Mouse (Mus musculus) forebrain, embryonic 15.5 days (tissue): Measurements from ENCODE around the gene Il1rap. TPM values are rescaled to one million over a fixed set of nuclear protein-coding genes. Genes with fewer than 3 reads are reported as not detected.

ENCODE experiments used
- ATAC-seq: fragments of 200-750 bp; cut with Nextera tagmentation; replicated peaks from 2 replicates; pipeline ENCODE4 v1.8.0; 2017; ENCODE audit warnings: mild to moderate bottlenecking, moderate TSS enrichment, moderate library complexity
- H3K27ac ChIP-seq: fragments of 300-500 bp; sonication (generic); replicated peaks from 2 replicates; pipeline ENCODE4 v1.5.1; 2015; ENCODE audit warnings: mild to moderate bottlenecking, inconsistent platforms
- H3K27me3 ChIP-seq: fragments of 300-500 bp; sonication (generic); 2 replicates; pipeline ENCODE4 v1.6.1; 2015; ENCODE audit warnings: inconsistent platforms
- H3K36me3 ChIP-seq: fragments of 300-500 bp; sonication (generic); 2 replicates; pipeline ENCODE4 v1.6.1; 2015; ENCODE audit warnings: mild to moderate bottlenecking, inconsistent platforms
- H3K4me1 ChIP-seq: fragments of 300-500 bp; sonication (generic); 2 replicates; pipeline ENCODE4 v1.6.1; 2015; ENCODE audit warnings: inconsistent platforms
- H3K4me2 ChIP-seq: fragments of 300-500 bp; sonication (generic); replicated peaks from 2 replicates; pipeline ENCODE4 v1.6.1; 2015; ENCODE audit warnings: mild to moderate bottlenecking, inconsistent platforms
- H3K4me3 ChIP-seq: fragments of 300-500 bp; sonication (generic); 2 replicates; pipeline ENCODE4 v1.5.1; 2015; ENCODE audit warnings: mild to moderate bottlenecking, inconsistent platforms
- H3K9ac ChIP-seq: fragments of 300-500 bp; sonication (generic); replicated peaks from 2 replicates; pipeline ENCODE4 v1.6.1; 2015; ENCODE audit warnings: mild to moderate bottlenecking, inconsistent platforms
- H3K9me3 ChIP-seq: fragments of 300-500 bp; sonication (generic); 2 replicates; pipeline ENCODE4 v1.6.1; 2016; ENCODE audit warnings: inconsistent platforms
- WGBS: fragments of 180-500 bp; shearing (Covaris S2); methylation state at CpG from one replicate; pipeline ENCODE4 v1.1.7; 2015; ENCODE audit warnings: mixed read lengths; 5-methylcytosine and 5-hydroxymethylcytosine counted together
- polyA plus RNA-seq: library from polyadenylated mRNA; unstranded; fragments of >200 nt; fragmentation: Nextera tagmentation; extraction: Ambion mirVana; gene quantifications from 2 replicates; pipeline ENCODE4 v1.2.1, GENCODE M21; 2015

The Il1rap gene
- 4.2 and 5.3 TPM in 2 replicates for polyA plus RNA-seq

DNA sequence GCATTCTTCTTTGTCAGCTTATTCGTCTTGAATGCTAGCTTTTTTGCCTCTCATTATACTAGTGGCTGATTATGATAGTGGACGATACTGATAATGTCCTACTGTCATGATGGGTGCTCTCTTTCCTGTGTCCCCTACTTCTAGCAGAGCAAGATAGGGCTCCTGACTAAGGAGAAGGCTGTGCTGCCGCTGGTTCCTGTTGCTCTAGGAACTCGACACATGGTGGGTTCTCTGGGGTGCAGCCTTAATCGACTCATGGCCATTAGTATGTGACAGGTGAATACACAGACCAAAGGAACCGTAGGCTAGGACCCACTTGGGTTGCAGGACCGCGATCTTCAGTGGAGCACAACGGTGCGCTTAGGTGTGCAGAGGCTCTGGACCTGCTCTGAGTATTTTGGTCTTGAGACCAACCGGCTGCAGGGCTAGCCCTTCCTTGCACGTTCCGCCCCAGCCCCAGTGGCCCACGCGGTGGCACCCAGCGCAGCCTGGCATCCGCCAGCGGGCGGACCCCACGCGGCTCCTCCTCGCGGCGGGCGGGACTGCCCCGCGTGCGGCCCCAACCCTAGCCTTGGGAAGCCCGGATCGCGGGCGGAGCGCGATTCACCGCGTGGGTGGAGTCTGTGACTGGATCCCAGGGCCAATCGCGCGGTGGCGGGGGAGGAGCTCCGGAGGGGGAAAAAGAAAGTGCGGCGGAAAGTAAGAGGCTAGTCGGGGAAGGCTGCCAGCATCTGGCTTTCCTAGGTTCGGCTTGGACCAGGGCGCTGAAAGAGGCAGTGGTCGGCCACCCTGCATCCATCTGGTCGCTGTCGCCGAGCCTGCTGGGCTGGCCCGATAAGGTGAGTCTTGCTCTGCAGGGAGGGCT lies at the start of gene Il1rap:
Gene Il1rap, plus strand, starts transcription at position 657 of the 865 bp plus-strand sequence.
- Histone ChIP-seq H3K4me3 (peak within 1 kb of the TSS; percentile 49), H3K27me3 (no peaks in the 10 kb centered on the region), H3K36me3 (no peaks in the 10 kb centered on the region), H3K27ac (no peak within 1 kb of the TSS), H3K9me3 (no peaks in the 10 kb centered on the region), H3K4me2 (peak within 1 kb of the TSS; percentile 73), H3K9ac (peak within 1 kb of the TSS; percentile 51), H3K4me1 (peaks cover 9% of the 10 kb centered on the region)
- ATAC-seq = peak; percentile 99
- 2% methylated on average over 50 of the region's 51 CpGs for WGBS

DNA sequence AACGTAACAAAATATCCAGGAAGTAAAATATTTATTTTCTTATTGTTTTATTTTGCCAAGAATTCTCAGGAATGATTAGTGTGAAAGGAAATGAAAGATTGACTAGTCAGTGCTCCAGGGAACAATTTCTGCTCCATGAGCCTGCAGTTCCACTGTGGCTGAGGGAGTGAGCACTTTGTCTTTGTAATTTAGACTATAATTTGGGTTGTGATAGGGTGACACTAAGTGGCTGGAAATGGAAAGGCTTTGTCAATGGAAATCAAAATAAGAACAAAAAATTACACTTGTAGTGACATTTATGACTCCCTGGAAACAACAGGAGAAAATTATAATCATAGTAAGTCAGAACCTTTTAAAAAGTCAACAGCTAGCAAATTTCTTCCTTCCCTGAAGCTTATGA lies 49.2 kb upstream of the Il1rap start:
- H3K27ac ChIP-seq = no peak overlapping the region
- no peak overlapping the region for H3K9ac ChIP-seq
- no peaks in the 10 kb centered on the region for H3K9me3 ChIP-seq
- no peaks in the 10 kb centered on the region for H3K36me3 ChIP-seq
- H3K4me3 ChIP-seq = no peak overlapping the region
- 91% methylated on average over 1 of the region's 1 CpGs for WGBS
- no peak for ATAC-seq
- no peak overlapping the region for H3K4me2 ChIP-seq
- H3K27me3 ChIP-seq = no peaks in the 10 kb centered on the region
- H3K4me1 ChIP-seq = peaks cover 14% of the 10 kb centered on the region; the same call in 1 of the 2 replicates

DNA sequence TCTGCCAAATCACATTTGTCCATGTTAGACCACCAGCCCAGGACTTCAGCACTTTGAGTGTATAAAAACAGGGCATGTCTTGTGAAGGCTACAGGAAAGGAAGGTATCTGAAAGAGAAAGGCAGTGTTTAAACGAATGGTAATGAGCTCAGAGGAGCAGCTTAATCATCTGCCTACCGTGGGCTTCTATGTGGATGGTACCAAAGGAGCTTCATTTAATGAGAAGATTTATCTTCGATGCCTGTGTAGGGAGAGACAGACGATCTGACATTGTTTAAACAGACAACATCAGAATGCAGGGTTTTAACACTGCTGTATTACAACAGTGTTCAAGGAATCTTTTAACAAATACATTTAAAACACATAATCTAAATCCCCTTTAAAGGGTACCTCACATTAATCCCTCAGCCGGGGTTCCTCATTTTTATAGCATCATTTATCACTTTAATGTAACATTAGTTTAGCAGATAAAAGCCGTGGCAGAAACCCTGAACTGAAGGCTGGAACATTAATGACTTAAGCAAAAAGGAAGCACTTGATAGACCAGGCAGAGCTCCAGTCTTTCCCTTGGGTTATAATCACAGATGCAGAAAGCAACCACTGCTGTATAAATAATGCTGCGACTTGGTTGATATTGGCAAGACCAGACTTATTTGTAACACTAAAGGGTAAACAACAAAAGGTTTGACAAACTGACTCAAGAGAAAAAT lies 35.2 kb upstream of the Il1rap start:
- H3K27ac ChIP-seq = no peak overlapping the region
- no peak for ATAC-seq

DNA sequence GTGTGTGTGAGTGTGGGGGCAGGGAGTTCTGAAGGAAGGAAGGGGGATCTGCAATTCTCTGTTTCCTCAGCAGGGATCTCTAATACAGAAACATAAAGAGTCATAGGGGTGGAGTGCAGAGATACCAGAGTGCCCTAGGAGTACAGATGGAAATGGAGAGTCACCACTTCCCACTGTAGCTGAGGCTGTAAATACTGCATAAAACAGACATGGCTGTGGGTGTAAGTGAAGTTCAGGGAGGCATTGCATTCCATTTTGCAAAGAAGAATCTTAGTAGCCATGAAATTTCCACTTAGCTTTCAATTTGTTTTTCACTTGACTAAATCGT lies 34.7 kb upstream of the Il1rap start:
- Histone ChIP-seq H3K4me1 (peaks cover 4% of the 10 kb centered on the region; the same call in 1 of the 2 replicates), H3K4me3 (no peak overlapping the region), H3K27ac (no peak overlapping the region), H3K27me3 (no peaks in the 10 kb centered on the region), H3K9ac (no peak overlapping the region), H3K9me3 (no peaks in the 10 kb centered on the region), H3K36me3 (no peaks in the 10 kb centered on the region), H3K4me2 (no peak overlapping the region)
- ATAC-seq = no peak
- WGBS = 81% methylated on average over 1 of the region's 1 CpGs

More for the DNA sequence above, 35.2 kb upstream of the Il1rap start:
- Histone ChIP-seq H3K9me3 (no peaks in the 10 kb centered on the region), H3K9ac (no peak overlapping the region), H3K4me2 (no peak overlapping the region), H3K4me1 (peaks cover 4% of the 10 kb centered on the region; the same call in 1 of the 2 replicates), H3K27me3 (no peaks in the 10 kb centered on the region), H3K36me3 (no peaks in the 10 kb centered on the region), H3K4me3 (no peak overlapping the region)
- 12% methylated on average over 7 of the region's 7 CpGs for WGBS

DNA sequence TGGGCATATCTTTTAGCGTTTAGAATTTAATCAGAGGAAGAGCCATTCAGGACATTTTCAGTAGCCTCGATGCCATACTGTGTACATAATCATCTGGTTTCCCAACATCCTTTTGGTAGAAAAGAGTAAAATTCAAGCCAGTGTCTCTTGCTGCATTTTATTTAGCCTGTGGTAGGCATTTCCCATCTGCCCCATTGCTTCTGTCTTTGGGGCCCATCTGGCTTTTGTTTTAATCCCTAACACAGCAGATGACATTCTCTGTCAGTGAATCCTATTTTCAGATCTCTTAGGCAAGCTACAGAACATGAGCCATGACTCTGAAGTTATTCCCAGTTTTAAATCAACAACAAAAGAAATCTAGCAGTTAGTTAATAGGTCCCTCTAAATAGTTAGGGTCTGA lies 32.3 kb upstream of the Il1rap start:
- Histone ChIP-seq H3K4me3 (no peak overlapping the region), H3K27me3 (no peaks in the 10 kb centered on the region), H3K9ac (no peak overlapping the region), H3K9me3 (no peaks in the 10 kb centered on the region), H3K4me2 (no peak overlapping the region), H3K27ac (no peak overlapping the region), H3K36me3 (no peaks in the 10 kb centered on the region), H3K4me1 (peaks cover 4% of the 10 kb centered on the region; the same call in 1 of the 2 replicates)
- ATAC-seq = no peak
- 90% methylated on average over 2 of the region's 2 CpGs for WGBS

DNA sequence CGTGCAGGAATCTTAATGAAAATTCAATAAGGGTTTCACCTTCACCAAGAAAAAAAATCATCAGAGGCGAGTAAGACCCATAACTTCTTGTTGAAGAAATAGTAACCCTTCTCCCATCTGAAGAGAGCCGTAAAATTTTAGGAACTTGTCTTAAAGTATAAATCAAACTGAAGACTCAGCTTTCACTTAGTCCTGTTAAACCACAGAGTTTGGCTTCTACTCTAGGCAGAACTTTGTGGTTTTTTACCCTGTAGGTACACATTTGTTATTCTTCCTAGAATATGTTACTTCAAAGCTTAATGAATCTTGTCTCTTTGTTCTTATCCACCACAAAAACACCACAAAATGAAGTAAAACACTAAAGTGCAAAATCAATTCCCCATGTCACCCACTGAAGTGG lies 29.3 kb upstream of the Il1rap start:
- Histone ChIP-seq H3K9me3 (no peaks in the 10 kb centered on the region), H3K9ac (no peak overlapping the region), H3K27me3 (no peaks in the 10 kb centered on the region), H3K27ac (no peak overlapping the region), H3K4me2 (no peak overlapping the region), H3K4me3 (no peak overlapping the region), H3K36me3 (no peaks in the 10 kb centered on the region), H3K4me1 (no peaks in the 10 kb centered on the region)
- ATAC-seq = no peak
- WGBS = 92% methylated on average over 3 of the region's 3 CpGs

DNA sequence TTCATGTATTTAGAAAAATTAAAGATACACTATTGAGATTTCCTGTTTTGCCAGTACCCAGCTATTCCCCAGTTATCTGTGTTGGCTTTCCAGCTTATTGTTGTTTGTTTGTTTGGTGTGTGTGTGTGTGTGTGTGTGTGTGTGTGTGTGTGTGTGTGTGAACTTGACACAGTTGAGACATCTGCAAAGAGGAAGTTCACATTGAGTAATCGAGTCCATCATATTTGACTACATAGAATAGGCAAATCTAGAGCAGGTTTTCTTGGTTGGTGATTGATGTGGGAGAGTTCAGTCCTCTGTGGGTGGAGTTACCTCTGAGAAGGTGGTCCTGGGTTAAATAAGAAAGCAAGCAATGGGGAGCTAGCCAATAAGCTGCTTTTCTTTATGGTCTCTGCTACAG lies 22.7 kb upstream of the Il1rap start:
- H3K4me1 ChIP-seq = no peaks in the 10 kb centered on the region
- no peaks in the 10 kb centered on the region for H3K27me3 ChIP-seq
- H3K9me3 ChIP-seq = no peaks in the 10 kb centered on the region
- H3K27ac ChIP-seq = no peak overlapping the region
- no peaks in the 10 kb centered on the region for H3K36me3 ChIP-seq
- H3K9ac ChIP-seq = no peak overlapping the region
- no peak overlapping the region for H3K4me3 ChIP-seq
- no peak for ATAC-seq
- H3K4me2 ChIP-seq = no peak overlapping the region
- 94% methylated on average over 1 of the region's 1 CpGs for WGBS

DNA sequence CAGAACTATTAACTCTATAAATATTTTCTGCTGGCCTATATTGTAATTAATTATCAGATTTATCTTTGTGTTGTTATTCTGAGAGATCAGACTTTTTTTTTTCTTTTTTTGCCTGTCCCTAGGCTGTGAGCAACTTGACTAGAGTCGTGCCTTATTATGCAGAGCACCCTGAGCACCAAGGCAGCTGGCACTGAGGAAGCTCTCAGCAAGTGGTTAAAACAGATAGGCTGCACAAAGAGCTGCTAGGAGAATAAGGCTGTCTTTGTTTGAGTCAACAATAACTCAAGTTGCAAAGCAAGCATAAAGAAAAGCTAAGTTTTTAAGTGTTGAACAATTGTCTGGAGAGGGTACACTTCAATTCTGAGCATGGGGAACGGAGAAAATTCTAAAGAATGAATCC lies 19.8 kb upstream of the Il1rap start:
- Histone ChIP-seq H3K36me3 (no peaks in the 10 kb centered on the region), H3K9me3 (no peaks in the 10 kb centered on the region), H3K4me2 (no peak overlapping the region), H3K4me1 (no peaks in the 10 kb centered on the region), H3K4me3 (no peak overlapping the region), H3K9ac (no peak overlapping the region), H3K27me3 (no peaks in the 10 kb centered on the region), H3K27ac (no peak overlapping the region)
- 8% methylated on average over 2 of the region's 2 CpGs for WGBS
- ATAC-seq = no peak

DNA sequence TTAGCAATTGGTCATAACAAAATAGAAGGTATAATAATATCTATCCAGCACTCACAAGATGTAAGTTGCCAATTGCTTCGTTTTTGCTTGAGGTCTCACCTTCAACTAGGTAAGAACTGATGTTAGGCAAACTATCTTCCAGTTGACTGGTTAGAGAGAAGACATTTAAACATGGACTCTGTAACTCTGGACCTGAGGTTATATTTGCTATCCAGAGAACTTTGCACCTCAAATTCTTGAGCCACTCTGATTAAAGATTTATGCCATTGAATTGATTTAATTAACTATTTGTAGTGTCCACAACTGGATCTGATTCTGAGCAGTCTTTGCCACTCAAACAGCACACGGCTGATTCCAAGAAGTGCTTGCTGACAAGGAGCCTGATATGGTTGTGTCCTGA lies 18.7 kb upstream of the Il1rap start:
- Histone ChIP-seq H3K4me1 (no peaks in the 10 kb centered on the region), H3K9me3 (no peaks in the 10 kb centered on the region), H3K36me3 (no peaks in the 10 kb centered on the region), H3K4me2 (no peak overlapping the region), H3K27me3 (no peaks in the 10 kb centered on the region), H3K27ac (no peak overlapping the region), H3K9ac (no peak overlapping the region), H3K4me3 (no peak overlapping the region)
- WGBS = 91% methylated on average over 2 of the region's 2 CpGs
- ATAC-seq = no peak

DNA sequence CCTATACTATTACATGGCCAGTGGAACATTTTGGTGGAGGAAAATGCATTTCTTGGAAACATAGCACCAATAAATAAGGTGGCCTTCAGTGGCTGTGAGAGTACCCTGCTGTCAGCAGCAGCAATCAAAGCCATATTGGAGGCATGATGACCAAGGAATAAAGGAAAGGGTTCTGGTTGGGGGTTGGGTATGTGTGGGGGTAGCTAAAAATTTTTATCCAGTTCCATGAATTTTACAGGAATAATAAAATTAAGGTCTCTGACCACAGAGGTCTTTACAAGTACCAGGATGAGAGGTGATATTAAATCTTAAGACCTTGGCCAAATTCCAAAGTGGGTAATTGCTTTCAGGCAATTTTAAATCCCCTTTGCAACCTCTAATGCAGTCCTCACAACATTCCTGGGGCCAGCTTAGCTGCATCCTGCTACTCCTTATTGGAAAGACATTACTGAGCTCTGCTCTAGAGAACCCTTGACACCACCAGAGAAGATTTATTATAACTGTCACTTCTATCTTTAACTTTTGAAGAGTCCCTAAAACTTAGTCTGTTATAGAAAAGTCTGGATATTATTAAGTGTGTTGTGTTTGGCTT lies 12.0 kb upstream of the Il1rap start:
- Histone ChIP-seq H3K9ac (no peak overlapping the region), H3K36me3 (no peaks in the 10 kb centered on the region), H3K4me2 (no peak overlapping the region), H3K4me3 (no peak overlapping the region), H3K27me3 (no peaks in the 10 kb centered on the region), H3K27ac (no peak overlapping the region), H3K9me3 (no peaks in the 10 kb centered on the region), H3K4me1 (no peaks in the 10 kb centered on the region)
- ATAC-seq = no peak

DNA sequence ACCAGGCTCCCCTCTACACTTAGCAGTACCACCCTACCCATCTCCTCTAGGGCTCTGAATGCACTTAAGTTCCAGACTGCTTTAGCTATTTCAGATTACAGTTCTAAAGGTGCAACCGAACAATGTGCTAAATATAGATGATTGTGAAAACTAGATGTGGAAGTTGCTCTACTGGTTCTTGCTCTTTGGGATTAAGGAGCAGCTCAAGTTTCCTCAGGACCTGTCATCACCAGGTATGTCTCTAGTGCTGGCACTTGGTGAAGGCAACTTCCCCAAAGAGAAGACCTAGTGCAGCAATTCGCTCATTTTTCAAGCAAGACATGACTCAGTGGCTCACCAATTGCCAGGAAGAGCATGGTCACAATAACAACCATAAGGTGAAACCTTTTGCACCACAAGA lies 9.7 kb upstream of the Il1rap start:
- no peaks in the 10 kb centered on the region for H3K9me3 ChIP-seq
- no peaks in the 10 kb centered on the region for H3K36me3 ChIP-seq
- no peak overlapping the region for H3K4me2 ChIP-seq
- no peak for ATAC-seq
- H3K4me3 ChIP-seq = no peak overlapping the region
- no peaks in the 10 kb centered on the region for H3K4me1 ChIP-seq
- 95% methylated on average over 2 of the region's 2 CpGs for WGBS
- no peaks in the 10 kb centered on the region for H3K27me3 ChIP-seq
- no peak overlapping the region for H3K9ac ChIP-seq
- no peak overlapping the region for H3K27ac ChIP-seq

DNA sequence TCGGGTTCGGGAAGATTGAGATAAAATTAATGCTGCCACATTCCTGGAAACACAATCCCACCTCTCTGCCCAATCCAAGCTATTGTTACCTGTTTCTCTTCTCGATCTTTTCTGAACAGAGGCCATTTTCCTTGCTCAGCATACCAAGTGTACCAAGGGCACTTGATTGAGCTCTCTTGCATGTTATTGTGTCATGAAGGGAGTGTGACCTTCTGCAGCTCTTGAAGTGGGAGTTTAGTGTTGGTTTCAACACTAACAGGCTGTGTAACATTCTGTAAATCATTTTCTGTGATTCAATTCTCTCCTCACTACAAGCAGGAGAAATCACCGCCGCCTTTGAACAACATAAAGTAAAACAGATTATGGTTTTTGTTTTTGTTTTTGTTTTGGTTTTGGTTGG lies 7.3 kb upstream of the Il1rap start:
- WGBS = 94% methylated on average over 5 of the region's 5 CpGs
- no peak overlapping the region for H3K4me3 ChIP-seq
- H3K4me1 ChIP-seq = no peaks in the 10 kb centered on the region
- no peak for ATAC-seq
- H3K9ac ChIP-seq = no peak overlapping the region
- no peak overlapping the region for H3K27ac ChIP-seq
- no peak overlapping the region for H3K4me2 ChIP-seq
- no peaks in the 10 kb centered on the region for H3K36me3 ChIP-seq
- H3K27me3 ChIP-seq = no peaks in the 10 kb centered on the region
- no peaks in the 10 kb centered on the region for H3K9me3 ChIP-seq
